Mouse (Mus musculus) monocyte, adult 5-6 weeks (primary cell): ENCODE measurements around the gene Ankrd6. TPM values are rescaled to one million over a fixed set of nuclear protein-coding genes. Genes with fewer than 3 reads are reported as not detected.
A peak's percentile ranks its signal among the peaks of the same experiment; 100 is the strongest.

Source experiments
- ATAC-seq: fragments of 153-309, 156-312 bp; replicated peaks from 2 replicates; pipeline ENCODE4 v1.8.0; 2017; ENCODE audit warnings: mild to moderate bottlenecking; ENCODE audit not compliant: low TSS enrichment, insufficient number of reproducible peaks, severe bottlenecking, poor library complexity, low FRiP score
- total RNA-seq: library from RNA; stranded (forward); fragments of 200-1000, 200-491, 200-594 nt; gene quantifications from 3 replicates; pipeline ENCODE4 v1.2.3, GENCODE M21; 2017

The Ankrd6 gene
- total RNA-seq, 1 experiment from 2014 or later, result not detected

DNA sequence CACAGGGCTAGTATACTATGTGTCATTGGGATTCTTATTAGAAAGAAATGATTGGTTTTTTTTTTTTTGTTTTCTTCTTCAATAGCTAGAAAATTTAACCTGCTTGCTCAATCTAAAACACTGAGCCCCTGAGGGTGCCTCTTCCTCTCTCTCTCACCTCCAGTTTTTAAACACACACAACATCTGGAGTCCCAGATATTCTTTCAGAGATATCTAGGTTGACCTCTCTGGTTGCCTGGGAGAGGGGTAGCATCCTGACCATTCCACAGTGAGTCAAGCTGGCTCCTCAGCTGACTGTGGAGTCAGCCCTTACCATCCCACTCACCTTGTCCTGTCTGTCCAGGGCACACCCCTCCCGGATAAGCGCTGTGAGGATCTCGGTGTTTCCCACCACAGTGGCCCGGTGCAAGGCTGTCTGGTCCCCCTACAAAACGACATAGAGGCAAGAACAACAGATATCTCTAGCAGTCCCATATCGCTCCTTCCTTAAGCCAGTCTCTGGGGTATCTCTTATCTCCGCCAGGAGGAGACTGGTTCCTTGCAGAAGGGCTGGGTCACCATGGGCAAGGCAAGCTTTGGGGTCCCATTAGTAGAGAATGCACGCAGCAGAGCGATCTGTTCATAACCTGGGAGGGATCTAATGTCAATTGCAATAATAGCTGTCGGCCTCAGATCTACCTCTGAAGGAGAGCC is 122.1 kb downstream of the Ankrd6 start:
- ATAC-seq, result no peak

DNA sequence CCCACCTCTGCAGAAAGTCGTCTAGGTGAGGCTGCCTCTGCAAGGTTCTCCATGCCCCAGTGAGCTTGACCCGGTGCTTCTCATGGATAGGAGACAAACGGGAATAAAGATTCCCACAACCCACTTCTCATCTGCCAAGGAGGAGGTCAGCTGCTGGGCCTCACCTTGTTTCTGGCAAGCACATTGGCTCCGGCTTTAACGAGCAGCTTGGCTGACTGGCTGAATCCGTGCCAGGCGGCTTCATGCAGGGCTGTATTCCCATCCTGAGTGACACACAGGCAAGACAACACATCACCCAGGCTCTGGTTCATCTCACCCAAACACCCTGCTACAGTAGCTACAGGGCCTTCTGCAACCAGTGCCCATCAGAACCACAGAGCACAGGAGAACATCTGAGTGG is 123.7 kb downstream of the Ankrd6 start:
- no peak for ATAC-seq

DNA sequence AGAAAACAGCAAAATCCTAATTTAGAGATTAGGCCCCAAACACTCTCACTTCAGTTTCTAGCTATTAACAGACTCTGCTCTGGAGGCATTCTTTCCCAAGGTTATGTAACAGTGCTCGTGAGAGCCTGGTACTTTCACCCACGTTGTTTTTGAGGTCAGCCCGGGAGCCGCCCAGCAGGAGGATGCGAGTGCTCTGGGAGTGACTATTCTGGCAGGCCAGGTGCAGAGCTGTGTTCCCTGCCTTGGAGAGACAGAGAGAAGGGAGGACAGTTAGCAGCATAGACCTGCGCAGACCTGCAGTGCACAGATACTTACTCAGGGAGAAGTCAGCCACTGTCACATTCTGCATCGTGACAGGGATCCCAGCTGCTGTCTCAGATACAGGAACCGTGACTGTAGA is 126.4 kb downstream of the Ankrd6 start:
- ATAC-seq, result no peak

DNA sequence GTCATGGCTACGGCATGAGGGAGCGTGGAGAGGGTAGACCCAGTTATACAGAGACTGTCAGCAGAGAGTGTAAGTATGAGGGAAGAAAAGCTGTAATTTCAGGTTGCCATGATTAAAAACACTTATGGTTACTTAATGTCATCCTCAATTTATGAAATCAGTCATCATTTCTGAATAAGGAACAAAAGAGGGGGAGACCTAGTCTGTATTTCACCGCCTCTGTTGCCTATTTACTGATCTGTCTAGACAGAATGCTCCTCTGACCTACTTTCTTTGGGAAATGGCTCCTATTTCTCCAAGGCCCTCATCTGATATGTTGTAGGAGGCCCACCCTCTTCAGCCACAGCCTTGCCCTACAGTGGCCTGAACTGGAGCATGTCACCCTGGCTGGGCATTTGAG is 130.0 kb downstream of the Ankrd6 start:
- ATAC-seq, result no peak

DNA sequence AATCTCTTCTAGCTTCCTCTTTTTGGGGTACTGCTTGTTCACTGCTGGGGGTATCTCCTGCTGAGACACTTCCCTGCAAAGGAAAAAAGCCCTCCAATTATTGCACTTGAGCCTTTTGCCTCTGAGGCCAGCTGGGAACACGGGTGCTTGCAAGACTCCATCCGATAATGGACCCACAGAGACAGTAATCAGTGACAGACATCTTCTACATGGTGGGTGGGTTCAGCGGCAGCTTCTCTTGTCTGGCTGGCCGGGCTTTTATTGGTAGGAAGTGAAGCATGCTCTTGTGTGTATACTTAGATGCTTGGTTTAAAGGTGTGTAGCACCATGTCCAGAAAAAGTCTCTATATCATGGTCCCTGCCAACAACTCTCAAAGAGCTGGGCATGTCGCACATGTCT is 133.2 kb downstream of the Ankrd6 start:
- no peak for ATAC-seq

DNA sequence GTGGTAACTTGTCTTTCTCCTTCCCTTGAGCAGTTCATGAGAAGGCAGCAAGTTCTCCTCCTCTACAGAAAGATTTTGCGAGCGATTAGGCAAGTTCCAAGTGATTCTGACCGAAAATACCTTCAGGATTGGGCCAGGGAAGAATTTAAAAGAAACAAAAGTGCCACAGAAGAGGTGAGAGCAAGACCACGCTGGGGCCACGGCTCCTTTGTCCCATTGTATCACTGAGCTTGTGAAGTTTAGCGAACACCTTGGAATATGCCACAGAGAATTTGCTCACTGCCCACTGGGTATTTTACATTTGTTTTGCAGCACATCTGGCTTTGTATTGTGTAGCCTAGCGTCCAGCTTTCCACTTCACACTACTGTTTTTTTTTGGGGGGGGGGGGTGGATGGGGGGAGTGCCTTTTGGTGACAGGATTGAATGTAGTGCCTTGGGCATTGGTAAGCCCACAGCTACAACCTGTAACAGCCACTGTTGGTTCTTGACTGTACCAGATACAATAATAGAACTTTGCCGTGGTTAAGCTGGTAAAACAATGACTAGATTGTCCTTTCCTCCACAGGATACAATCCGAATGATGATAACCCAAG is 150.0 kb downstream of the Ankrd6 start:
- no peak for ATAC-seq

DNA sequence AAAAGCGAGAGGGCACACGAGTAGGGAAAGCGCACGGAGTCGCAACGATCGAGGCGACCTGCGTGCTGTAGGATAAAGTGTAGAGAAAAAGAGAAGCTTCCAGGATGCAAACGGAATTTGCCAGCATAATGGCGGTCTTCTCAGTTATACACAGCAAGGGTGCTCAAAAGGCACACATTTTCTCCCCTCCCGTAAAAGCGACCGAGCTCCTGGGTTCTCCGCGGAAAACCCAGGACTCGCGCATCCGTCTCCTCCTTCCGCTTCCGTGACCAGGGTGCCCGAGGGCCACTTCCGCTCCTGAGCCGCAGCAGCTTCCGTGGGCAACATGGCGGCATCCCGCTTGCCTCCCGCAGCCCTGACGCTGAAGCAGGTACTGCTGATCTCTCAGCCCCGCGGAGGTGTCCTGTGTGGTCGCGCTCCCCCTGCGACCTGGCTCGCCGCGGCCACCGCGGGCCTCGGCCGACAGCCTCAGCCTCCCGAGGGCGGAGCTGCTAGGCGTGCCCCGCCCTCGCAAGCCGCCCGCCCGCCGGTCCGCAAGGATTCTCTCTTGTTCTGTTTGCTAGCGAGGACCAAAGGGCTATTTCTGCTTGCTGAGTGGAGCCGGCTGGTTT is 150.6 kb downstream of the Ankrd6 start, which contains the start of gene Lyrm2:
Lyrm2 (plus strand) TSS at position 288 of the 611 bp plus-strand sequence.
- ATAC-seq, result peak; percentile 98

DNA sequence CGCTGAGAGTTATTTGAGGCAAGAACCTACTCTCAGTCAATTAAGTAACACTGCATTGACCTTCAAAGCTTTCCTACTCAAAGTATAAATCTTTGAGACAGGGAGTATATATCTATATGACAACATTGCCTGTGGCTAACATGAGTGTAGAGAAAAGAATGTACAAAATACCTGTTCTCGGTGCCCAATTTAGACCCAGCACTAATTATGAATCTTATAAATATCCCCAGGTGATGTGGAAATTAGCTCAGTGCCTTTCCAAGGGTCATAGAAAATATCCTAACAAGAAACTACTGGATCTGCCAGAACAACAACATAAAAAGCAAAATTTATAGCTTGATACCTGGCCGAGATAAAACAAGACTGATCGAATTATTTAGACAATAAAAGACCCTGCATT is 151.7 kb downstream of the Ankrd6 start:
- ATAC-seq, result no peak

DNA sequence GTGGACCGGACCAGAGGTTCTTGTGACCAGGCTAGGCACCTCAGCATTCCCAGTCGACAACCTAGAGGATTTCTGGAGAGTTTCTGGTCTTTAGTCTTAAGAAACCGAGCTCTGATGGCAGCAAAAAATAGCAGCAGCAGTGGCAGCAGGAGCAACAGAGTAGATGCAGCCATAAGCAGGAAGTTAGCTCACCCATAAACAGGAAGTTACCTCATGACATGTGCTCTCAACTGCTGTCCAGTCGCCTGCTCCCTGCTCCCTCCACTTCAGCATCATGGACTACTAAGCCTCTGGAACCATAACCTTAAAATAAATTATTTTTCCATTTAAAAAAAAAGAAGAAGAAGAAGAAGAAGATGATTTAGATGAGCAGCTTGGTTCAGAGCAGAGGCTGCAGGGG is 161.6 kb downstream of the Ankrd6 start:
- ATAC-seq, result no peak

DNA sequence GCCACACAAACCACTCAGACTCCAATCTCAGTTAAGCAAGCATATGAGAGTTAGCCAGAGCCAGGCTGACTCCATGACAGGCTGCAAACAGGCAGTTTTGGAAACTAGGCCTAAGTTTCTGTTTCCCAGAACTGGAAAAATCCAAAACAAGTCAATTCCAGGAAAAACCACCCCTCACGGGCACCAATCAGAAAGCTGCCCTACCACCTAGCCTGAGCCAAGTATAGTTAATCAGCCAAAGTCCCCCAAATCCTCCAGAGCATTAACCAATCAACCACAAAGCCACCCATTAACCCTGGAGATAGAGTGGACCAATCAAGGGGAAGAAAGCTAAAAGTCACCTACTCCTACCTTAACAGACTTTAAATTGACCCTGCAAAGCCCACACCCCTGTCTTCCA is 163.5 kb downstream of the Ankrd6 start:
- ATAC-seq, result no peak

DNA sequence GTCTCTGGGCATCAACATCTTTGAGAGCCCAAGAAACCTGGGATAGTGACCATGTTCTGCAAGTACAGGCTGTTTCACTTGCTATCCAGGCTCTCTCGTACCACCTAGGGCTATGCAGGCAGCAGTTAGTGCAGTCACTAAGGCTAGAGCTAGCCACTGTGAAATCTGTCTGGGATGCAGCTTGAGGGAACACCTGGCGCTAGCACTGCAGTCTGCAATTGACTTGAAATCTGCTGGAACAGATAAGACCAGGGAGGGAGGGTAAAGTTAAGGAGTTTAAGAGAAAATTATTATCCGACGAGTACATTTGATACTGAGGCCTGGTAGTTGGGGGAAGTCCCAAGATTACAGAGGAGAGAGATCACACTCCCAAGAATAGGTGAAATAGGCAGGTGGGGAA is 170.6 kb downstream of the Ankrd6 start:
- ATAC-seq, result no peak

DNA sequence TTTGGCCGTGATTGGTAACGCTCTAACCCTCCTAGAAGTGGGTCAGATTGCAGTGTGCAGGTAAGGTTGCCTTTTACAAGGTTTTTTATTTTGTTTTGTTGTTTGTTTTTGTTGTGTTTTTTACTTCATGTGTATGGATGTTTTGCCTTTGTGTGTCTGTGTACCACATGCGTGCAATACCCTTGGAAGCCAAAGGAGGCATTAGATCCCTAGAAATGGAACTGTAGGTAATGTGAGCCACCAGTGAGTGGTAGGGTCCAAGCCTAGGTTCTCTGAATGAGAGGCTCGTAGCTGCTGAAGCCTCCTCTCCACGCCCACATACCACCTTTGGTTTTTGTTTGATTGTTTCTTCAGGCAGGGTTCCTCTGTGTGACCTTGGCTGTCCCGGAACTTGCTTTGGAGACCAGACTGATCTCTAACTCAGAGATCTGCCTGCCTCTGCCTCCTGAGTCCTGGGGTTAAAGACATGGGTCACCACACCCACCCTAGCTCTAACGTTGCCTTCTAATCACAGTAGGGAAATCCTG is 180.3 kb downstream of the Ankrd6 start:
- ATAC-seq, result no peak

DNA sequence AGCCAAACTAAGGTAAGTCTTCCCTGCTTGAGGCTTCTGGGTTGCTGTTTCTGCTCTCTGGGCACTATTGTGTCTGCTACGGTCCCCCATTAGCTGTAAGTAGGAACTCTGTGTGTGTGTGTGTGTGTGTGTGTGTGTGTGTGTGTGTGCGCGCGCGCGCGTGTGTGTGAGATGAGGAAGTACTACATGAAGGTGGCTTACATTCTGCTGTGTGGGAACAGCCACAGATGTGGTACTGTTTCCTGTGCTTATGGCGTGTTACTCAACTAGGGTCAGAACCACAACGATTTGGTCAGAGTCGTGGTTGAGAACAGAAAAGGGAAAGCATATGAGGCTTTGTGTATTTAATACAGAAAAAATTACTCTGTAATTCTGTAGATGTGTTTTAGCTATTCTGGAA is 182.6 kb downstream of the Ankrd6 start:
- ATAC-seq, result peak; percentile 95

DNA sequence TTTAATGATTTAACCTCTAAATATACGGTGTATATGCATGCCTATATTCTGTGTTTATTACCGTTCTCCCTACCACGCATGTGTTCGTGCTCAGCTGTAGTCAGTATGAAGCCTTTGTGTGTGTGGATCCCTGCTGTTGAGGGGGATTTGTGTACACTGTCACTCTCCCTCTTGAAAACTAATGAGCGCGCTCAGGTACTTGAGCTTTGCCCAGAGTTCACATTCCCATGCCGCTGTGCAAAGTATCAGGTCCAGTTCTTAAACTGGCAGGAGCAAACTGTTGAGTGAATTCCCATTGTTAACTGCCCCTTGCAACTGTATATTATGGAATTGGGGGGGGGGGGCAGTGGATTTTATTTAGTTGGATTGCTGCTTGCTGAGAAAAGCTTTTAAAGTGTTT is 183.2 kb downstream of the Ankrd6 start:
- no peak for ATAC-seq

DNA sequence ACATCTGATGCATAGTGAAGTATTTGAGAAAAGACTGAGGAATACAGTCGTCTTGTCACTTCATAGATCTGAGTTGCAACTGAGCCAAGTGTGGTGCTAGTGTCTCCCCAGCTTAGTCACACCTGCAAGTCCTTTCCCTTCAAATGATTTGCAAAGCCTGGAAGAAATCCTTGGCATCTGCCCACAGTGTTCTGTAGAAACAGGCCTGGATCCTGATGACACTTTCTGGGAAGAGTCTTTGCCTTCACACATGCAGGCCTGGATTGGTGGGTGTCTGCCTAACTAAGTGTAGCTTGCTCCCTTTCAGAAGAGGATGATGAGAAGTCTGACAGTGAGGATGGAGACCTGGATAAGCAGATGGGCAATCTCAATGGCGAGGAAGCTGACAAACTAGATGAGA is 193.2 kb downstream of the Ankrd6 start:
- no peak for ATAC-seq

Other genes starting within 250 kb of the Ankrd6 start
- 65.1 to 76.3 TPM (median 70.7 TPM) in 3 replicates for gene Lyrm2, start 150.6 kb downstream of the Ankrd6 start, total RNA-seq
- gene Rragd, start 32.2 kb upstream of the Ankrd6 start, total RNA-seq, result 0.19 to 0.64 TPM (median 0.29 TPM) in 3 replicates
- 58.3 to 78.3 TPM (median 74.0 TPM) in 3 replicates for gene Ube2j1, start 80.6 kb upstream of the Ankrd6 start, total RNA-seq
- 0.78 TPM in 1 of 3 replicates, not detected in the others for gene Gabrr2, start 112.2 kb upstream of the Ankrd6 start, total RNA-seq
- not detected in 3 replicates for gene Gabrr1, start 181.7 kb upstream of the Ankrd6 start, total RNA-seq
- not detected in 3 replicates for gene Pm20d2, start 238.9 kb upstream of the Ankrd6 start, total RNA-seq